Mouse (Mus musculus): Measurements from ENCODE around the gene Rbms3. TPM values are rescaled to one million over a fixed set of nuclear protein-coding genes. Genes with fewer than 3 reads are reported as not detected.

The Rbms3 gene
- polyA plus RNA-seq, 1 experiment from 2014 or later = not detected

- 96% methylated on average over 5 of the region's 5 CpGs for WGBS (ENCODE audit: missing documents)
- Histone ChIP-seq H3K79me2 (ENCODE audit: inconsistent target) (no peaks in the 10 kb centered on the region), H3K27ac (no peak overlapping the region), H3K36me3 (ENCODE audit: inconsistent target) (no peaks in the 10 kb centered on the region), H3K4me3 (ENCODE audit: inconsistent target) (no peak overlapping the region)
Observed at GRCm38 (mm10) chr9:117234065-117234725, 395.5 kb downstream of the Rbms3 start.

GRCm38 (mm10) chr9:117222741-117223140, 407.0 kb downstream of the Rbms3 start:
- no peaks in the 10 kb centered on the region for H3K79me2 ChIP-seq (ENCODE audit: inconsistent target)
- WGBS (ENCODE audit: missing documents) = 87% methylated on average over 8 of the region's 8 CpGs
- no peak overlapping the region for H3K4me3 ChIP-seq (ENCODE audit: inconsistent target)
- H3K27ac ChIP-seq = no peak overlapping the region
- no peaks in the 10 kb centered on the region for H3K36me3 ChIP-seq (ENCODE audit: inconsistent target)

GRCm38 (mm10) chr9:117221481-117221880, 408.2 kb downstream of the Rbms3 start:
- WGBS (ENCODE audit: missing documents) = 77% methylated on average over 4 of the region's 4 CpGs
- H3K79me2 ChIP-seq (ENCODE audit: inconsistent target) = no peaks in the 10 kb centered on the region
- H3K4me3 ChIP-seq (ENCODE audit: inconsistent target) = no peak overlapping the region
- no peaks in the 10 kb centered on the region for H3K36me3 ChIP-seq (ENCODE audit: inconsistent target)
- H3K27ac ChIP-seq = no peak overlapping the region

GRCm38 (mm10) chr9:117216026-117216755, 413.5 kb downstream of the Rbms3 start:
- Histone ChIP-seq H3K27ac (no peak overlapping the region), H3K36me3 (ENCODE audit: inconsistent target) (no peaks in the 10 kb centered on the region), H3K4me3 (ENCODE audit: inconsistent target) (no peak overlapping the region), H3K79me2 (ENCODE audit: inconsistent target) (no peaks in the 10 kb centered on the region)
- 98% methylated on average over 9 of the region's 9 CpGs for WGBS (ENCODE audit: missing documents)

- no peak overlapping the region for H3K27ac ChIP-seq
- no peaks in the 10 kb centered on the region for H3K36me3 ChIP-seq (ENCODE audit: inconsistent target)
- H3K4me3 ChIP-seq (ENCODE audit: inconsistent target) = no peak overlapping the region
- no peaks in the 10 kb centered on the region for H3K79me2 ChIP-seq (ENCODE audit: inconsistent target)
- 77% methylated on average over 4 of the region's 4 CpGs for WGBS (ENCODE audit: missing documents)
Observed at GRCm38 (mm10) chr9:117212023-117212422, 417.7 kb downstream of the Rbms3 start.

GRCm38 (mm10) chr9:117210344-117210743, 419.4 kb downstream of the Rbms3 start:
- WGBS (ENCODE audit: missing documents) = 78% methylated on average over 2 of the region's 2 CpGs
- H3K4me3 ChIP-seq (ENCODE audit: inconsistent target) = no peak overlapping the region
- no peak overlapping the region for H3K27ac ChIP-seq
- no peaks in the 10 kb centered on the region for H3K79me2 ChIP-seq (ENCODE audit: inconsistent target)
- no peaks in the 10 kb centered on the region for H3K36me3 ChIP-seq (ENCODE audit: inconsistent target)

GRCm38 (mm10) chr9:117205395-117205794, 424.3 kb downstream of the Rbms3 start:
- H3K79me2 ChIP-seq (ENCODE audit: inconsistent target) = no peaks in the 10 kb centered on the region
- H3K36me3 ChIP-seq (ENCODE audit: inconsistent target) = no peaks in the 10 kb centered on the region
- WGBS (ENCODE audit: missing documents) = 62% methylated on average over 6 of the region's 6 CpGs

GRCm38 (mm10) chr9:117200067-117200658, 429.6 kb downstream of the Rbms3 start:
- Histone ChIP-seq H3K4me3 (ENCODE audit: inconsistent target) (no peak overlapping the region), H3K36me3 (ENCODE audit: inconsistent target) (no peaks in the 10 kb centered on the region), H3K79me2 (ENCODE audit: inconsistent target) (no peaks in the 10 kb centered on the region), H3K27ac (no peak overlapping the region)
- 92% methylated on average over 7 of the region's 7 CpGs for WGBS (ENCODE audit: missing documents)

More at GRCm38 (mm10) chr9:117205395-117205794, 424.3 kb downstream of the Rbms3 start:
- no peak overlapping the region for H3K4me3 ChIP-seq (ENCODE audit: inconsistent target)
- no peak overlapping the region for H3K27ac ChIP-seq

- Histone ChIP-seq H3K79me2 (ENCODE audit: inconsistent target) (no peaks in the 10 kb centered on the region), H3K27ac (no peak overlapping the region), H3K4me3 (ENCODE audit: inconsistent target) (no peak overlapping the region), H3K36me3 (ENCODE audit: inconsistent target) (no peaks in the 10 kb centered on the region)
- 87% methylated on average over 3 of the region's 3 CpGs for WGBS (ENCODE audit: missing documents)
Observed at GRCm38 (mm10) chr9:117197531-117197930, 432.2 kb downstream of the Rbms3 start.

GRCm38 (mm10) chr9:117192565-117193540, 436.9 kb downstream of the Rbms3 start:
- WGBS (ENCODE audit: missing documents) = 36% methylated on average over 13 of the region's 14 CpGs
- Histone ChIP-seq H3K79me2 (ENCODE audit: inconsistent target) (no peaks in the 10 kb centered on the region), H3K27ac (no peak overlapping the region), H3K36me3 (ENCODE audit: inconsistent target) (no peaks in the 10 kb centered on the region), H3K4me3 (ENCODE audit: inconsistent target) (no peak overlapping the region)

GRCm38 (mm10) chr9:117192093-117192492, 437.6 kb downstream of the Rbms3 start:
- H3K4me3 ChIP-seq (ENCODE audit: inconsistent target) = no peak overlapping the region
- no peaks in the 10 kb centered on the region for H3K79me2 ChIP-seq (ENCODE audit: inconsistent target)
- no peak overlapping the region for H3K27ac ChIP-seq
- H3K36me3 ChIP-seq (ENCODE audit: inconsistent target) = no peaks in the 10 kb centered on the region
- 93% methylated on average over 14 of the region's 15 CpGs for WGBS (ENCODE audit: missing documents)

GRCm38 (mm10) chr9:117188406-117188805, 441.3 kb downstream of the Rbms3 start:
- Histone ChIP-seq H3K4me3 (ENCODE audit: inconsistent target) (no peak overlapping the region), H3K79me2 (ENCODE audit: inconsistent target) (no peaks in the 10 kb centered on the region), H3K27ac (no peak overlapping the region), H3K36me3 (ENCODE audit: inconsistent target) (no peaks in the 10 kb centered on the region)
- WGBS (ENCODE audit: missing documents) = 88% methylated on average over 3 of the region's 3 CpGs

- H3K79me2 ChIP-seq (ENCODE audit: inconsistent target) = no peaks in the 10 kb centered on the region
- no peak overlapping the region for H3K4me3 ChIP-seq (ENCODE audit: inconsistent target)
- no peaks in the 10 kb centered on the region for H3K36me3 ChIP-seq (ENCODE audit: inconsistent target)
- WGBS (ENCODE audit: missing documents) = 93% methylated on average over 15 of the region's 15 CpGs
- no peak overlapping the region for H3K27ac ChIP-seq
Observed at GRCm38 (mm10) chr9:117187116-117188034, 442.3 kb downstream of the Rbms3 start.

Measured in macrophage (primary cell).